Mouse (Mus musculus): ENCODE results near the gene Insrr. TPM values are rescaled to one million over a fixed set of nuclear protein-coding genes. Genes with fewer than 3 reads are reported as not detected.

Insrr gene
- polyA plus RNA-seq (2015; fragmentation: Nextera tagmentation; extraction: Ambion mirVana) = 0.03 TPM in 1 of 2 replicates, not detected in the other

- 1% methylated on average over 29 of the region's 29 CpGs for WGBS (ENCODE audit: insufficient replicate concordance)
- H3K4me2 ChIP-seq = peak within 1 kb of the TSS; percentile 45
- ATAC-seq (ENCODE audit: low read depth) = no peak
- peaks cover 9% of the 10 kb centered on the region for H3K4me1 ChIP-seq (replicated peaks)
- no peak for DNase-seq
- H3K9me3 ChIP-seq (replicated peaks) = no peaks in the 10 kb centered on the region
- peak within 1 kb of the TSS; percentile 6; the same call in 1 of the 2 replicates for H3K4me3 ChIP-seq (replicated peaks)
- H3K9ac ChIP-seq = no peak within 1 kb of the TSS
- no peak within 1 kb of the TSS for H3K27ac ChIP-seq
- no peaks in the 10 kb centered on the region for H3K36me3 ChIP-seq
- peaks cover 99% of the 10 kb centered on the region for H3K27me3 ChIP-seq
These were observed at the start of gene Insrr for GRCm38 (mm10) chr3:87796736-87797334. Gene Insrr, plus strand, starts transcription at chr3:87796951.

- 52% methylated on average over 13 of the region's 13 CpGs for WGBS (ENCODE audit: insufficient replicate concordance)
- no peak within 1 kb of the TSS for H3K27ac ChIP-seq
- H3K36me3 ChIP-seq = 0 out of 2 replicates have a peak, but pooled peaks cover 2% of the 10 kb centered on the region
- no peak within 1 kb of the TSS for H3K4me2 ChIP-seq
- ATAC-seq (ENCODE audit: low read depth) (no peak), DNase-seq (no peak)
- H3K27me3 ChIP-seq = no peaks in the 10 kb centered on the region
- H3K4me3 ChIP-seq (replicated peaks) = no peak within 1 kb of the TSS
- no peaks in the 10 kb centered on the region for H3K9me3 ChIP-seq (replicated peaks)
- H3K4me1 ChIP-seq (replicated peaks) = no peaks in the 10 kb centered on the region
- no peak within 1 kb of the TSS for H3K9ac ChIP-seq
These were observed 48.3 kb upstream of the Insrr start, which contains the start of gene Lrrc71 for GRCm38 (mm10) chr3:87748431-87748830. Gene Lrrc71, minus strand, starts transcription at chr3:87748625.

DNA sequence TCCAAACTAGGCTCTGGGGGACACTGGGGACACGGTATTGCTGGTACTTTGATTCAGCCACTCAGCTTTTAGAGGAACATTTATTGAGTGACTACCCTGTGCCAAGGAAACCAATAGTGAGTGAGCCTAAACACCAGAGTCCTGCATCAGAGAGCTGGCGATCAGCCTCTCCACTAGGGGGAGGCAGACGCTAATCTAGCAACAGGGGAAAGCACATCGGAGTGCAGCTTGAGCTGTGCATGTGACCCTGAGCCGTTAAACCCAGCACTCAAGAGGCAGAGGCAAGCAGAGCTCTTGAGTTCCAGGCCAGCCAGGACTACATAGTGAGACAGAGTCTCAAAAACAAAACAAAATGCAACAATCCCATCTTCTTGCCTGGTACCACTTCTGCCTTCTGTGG is 47.7 kb upstream of the Insrr start:
- Histone ChIP-seq H3K9me3 (replicated peaks) (no peaks in the 10 kb centered on the region), H3K9ac (no peak overlapping the region), H3K4me1 (replicated peaks) (no peaks in the 10 kb centered on the region), H3K4me2 (no peak overlapping the region), H3K4me3 (replicated peaks) (no peak overlapping the region), H3K27me3 (no peaks in the 10 kb centered on the region), H3K27ac (no peak overlapping the region), H3K36me3 (0 out of 2 replicates have a peak, but pooled peaks cover 5% of the 10 kb centered on the region)
- DNase-seq (no peak), ATAC-seq (ENCODE audit: low read depth) (no peak)
- WGBS (ENCODE audit: insufficient replicate concordance) = 21% methylated on average over 5 of the region's 5 CpGs

DNA sequence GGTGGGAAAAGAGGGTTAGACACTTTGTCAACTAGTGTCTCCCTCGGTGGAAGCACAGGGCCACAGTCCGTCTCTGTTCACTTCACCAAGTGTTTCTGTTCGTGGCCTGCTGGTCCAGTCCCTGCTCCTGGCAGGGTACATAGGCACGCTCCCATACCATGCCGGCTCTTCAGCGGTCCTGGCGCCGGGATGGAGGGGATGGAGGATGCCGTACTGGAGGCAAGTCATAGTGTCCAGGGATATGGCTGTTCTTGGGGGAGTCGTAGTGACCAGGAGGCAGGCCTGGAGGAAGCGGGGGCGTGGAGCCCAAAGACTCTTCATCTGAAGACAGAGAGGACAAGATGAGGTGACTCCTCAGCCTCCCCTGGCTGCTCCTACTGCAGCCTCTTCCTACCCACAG is 46.8 kb upstream of the Insrr start:
- 80% methylated on average over 12 of the region's 12 CpGs for WGBS (ENCODE audit: insufficient replicate concordance)

GRCm38 (mm10) chr3:87752567-87752966 is 44.2 kb upstream of the Insrr start:
- ATAC-seq (ENCODE audit: low read depth) (no peak), DNase-seq (no peak)
- H3K9me3 ChIP-seq (replicated peaks) = no peaks in the 10 kb centered on the region
- H3K4me2 ChIP-seq = no peak overlapping the region
- H3K36me3 ChIP-seq = 0 out of 2 replicates have a peak, but pooled peaks cover 5% of the 10 kb centered on the region
- H3K27me3 ChIP-seq = no peaks in the 10 kb centered on the region
- WGBS (ENCODE audit: insufficient replicate concordance) = 67% methylated on average over 3 of the region's 3 CpGs
- H3K27ac ChIP-seq = no peak overlapping the region
- no peak overlapping the region for H3K4me3 ChIP-seq (replicated peaks)
- H3K4me1 ChIP-seq (replicated peaks) = no peaks in the 10 kb centered on the region
- no peak overlapping the region for H3K9ac ChIP-seq

More for the DNA sequence above, 46.8 kb upstream of the Insrr start:
- H3K4me1 ChIP-seq (replicated peaks) = no peaks in the 10 kb centered on the region
- no peak overlapping the region for H3K9ac ChIP-seq
- H3K36me3 ChIP-seq = 0 out of 2 replicates have a peak, but pooled peaks cover 5% of the 10 kb centered on the region
- ATAC-seq (ENCODE audit: low read depth) (no peak), DNase-seq (no peak)
- no peaks in the 10 kb centered on the region for H3K27me3 ChIP-seq
- no peaks in the 10 kb centered on the region for H3K9me3 ChIP-seq (replicated peaks)
- H3K4me3 ChIP-seq (replicated peaks) = no peak overlapping the region
- H3K4me2 ChIP-seq = no peak overlapping the region
- H3K27ac ChIP-seq = no peak overlapping the region

DNA sequence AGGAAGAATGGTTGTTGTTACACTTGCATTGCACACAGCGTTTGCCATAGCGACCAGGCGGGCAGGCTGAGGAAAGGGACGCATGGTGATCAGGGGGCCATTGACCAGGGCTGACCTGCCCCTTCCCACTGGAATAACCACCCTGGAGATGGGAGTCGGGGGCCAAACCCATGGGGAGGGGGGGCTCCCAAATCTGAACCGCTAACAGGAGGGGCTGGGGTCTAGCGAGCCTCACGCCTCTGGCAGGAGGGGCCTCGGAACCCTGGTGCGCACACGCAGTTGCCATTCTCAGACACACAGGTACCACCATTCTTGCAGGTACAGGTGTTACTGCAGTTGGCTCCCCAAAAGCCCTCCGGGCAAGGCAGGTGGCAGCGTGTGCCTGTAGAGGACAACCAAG is 42.9 kb upstream of the Insrr start:
- WGBS (ENCODE audit: insufficient replicate concordance) = 81% methylated on average over 13 of the region's 13 CpGs
- Histone ChIP-seq H3K9me3 (replicated peaks) (no peaks in the 10 kb centered on the region), H3K4me3 (replicated peaks) (no peak overlapping the region), H3K4me2 (no peak overlapping the region), H3K27ac (no peak overlapping the region), H3K36me3 (0 out of 2 replicates have a peak, but pooled peaks cover 5% of the 10 kb centered on the region), H3K4me1 (replicated peaks) (no peaks in the 10 kb centered on the region), H3K27me3 (no peaks in the 10 kb centered on the region), H3K9ac (no peak overlapping the region)
- ATAC-seq (ENCODE audit: low read depth) = no peak
- no peak for DNase-seq

- 20% methylated on average over 24 of the region's 24 CpGs for WGBS (ENCODE audit: insufficient replicate concordance)
- H3K4me2 ChIP-seq = peak overlapping the region; percentile 17; the same call in 1 of the 2 replicates
- peak; percentile 34; the same call in 1 of the 2 replicates for ATAC-seq (ENCODE audit: low read depth)
- peaks cover 3% of the 10 kb centered on the region; the same call in 1 of the 2 replicates for H3K4me1 ChIP-seq (replicated peaks)
- H3K9me3 ChIP-seq (replicated peaks) = no peaks in the 10 kb centered on the region
- H3K9ac ChIP-seq = no peak overlapping the region
- no peak overlapping the region for H3K4me3 ChIP-seq (replicated peaks)
- no peaks in the 10 kb centered on the region for H3K27me3 ChIP-seq
- DNase-seq = no peak
- H3K36me3 ChIP-seq = 0 out of 2 replicates have a peak, but pooled peaks cover 5% of the 10 kb centered on the region
- H3K27ac ChIP-seq = no peak overlapping the region
These were observed 40.8 kb upstream of the Insrr start for GRCm38 (mm10) chr3:87755964-87756363.

GRCm38 (mm10) chr3:87756488-87756887 is 40.3 kb upstream of the Insrr start:
- 70% methylated on average over 20 of the region's 20 CpGs for WGBS (ENCODE audit: insufficient replicate concordance)
- Histone ChIP-seq H3K4me2 (no peak overlapping the region), H3K27me3 (no peaks in the 10 kb centered on the region), H3K9me3 (replicated peaks) (no peaks in the 10 kb centered on the region), H3K36me3 (0 out of 2 replicates have a peak, but pooled peaks cover 5% of the 10 kb centered on the region), H3K27ac (no peak overlapping the region), H3K9ac (no peak overlapping the region), H3K4me3 (replicated peaks) (no peak overlapping the region), H3K4me1 (replicated peaks) (peaks cover 6% of the 10 kb centered on the region)
- ATAC-seq (ENCODE audit: low read depth) (no peak), DNase-seq (no peak)

- Histone ChIP-seq H3K4me1 (replicated peaks) (peaks cover 21% of the 10 kb centered on the region), H3K4me3 (replicated peaks) (no peak overlapping the region)
- no peak for ATAC-seq (ENCODE audit: low read depth)
These were observed 38.1 kb upstream of the Insrr start for GRCm38 (mm10) chr3:87758641-87759040.

DNA sequence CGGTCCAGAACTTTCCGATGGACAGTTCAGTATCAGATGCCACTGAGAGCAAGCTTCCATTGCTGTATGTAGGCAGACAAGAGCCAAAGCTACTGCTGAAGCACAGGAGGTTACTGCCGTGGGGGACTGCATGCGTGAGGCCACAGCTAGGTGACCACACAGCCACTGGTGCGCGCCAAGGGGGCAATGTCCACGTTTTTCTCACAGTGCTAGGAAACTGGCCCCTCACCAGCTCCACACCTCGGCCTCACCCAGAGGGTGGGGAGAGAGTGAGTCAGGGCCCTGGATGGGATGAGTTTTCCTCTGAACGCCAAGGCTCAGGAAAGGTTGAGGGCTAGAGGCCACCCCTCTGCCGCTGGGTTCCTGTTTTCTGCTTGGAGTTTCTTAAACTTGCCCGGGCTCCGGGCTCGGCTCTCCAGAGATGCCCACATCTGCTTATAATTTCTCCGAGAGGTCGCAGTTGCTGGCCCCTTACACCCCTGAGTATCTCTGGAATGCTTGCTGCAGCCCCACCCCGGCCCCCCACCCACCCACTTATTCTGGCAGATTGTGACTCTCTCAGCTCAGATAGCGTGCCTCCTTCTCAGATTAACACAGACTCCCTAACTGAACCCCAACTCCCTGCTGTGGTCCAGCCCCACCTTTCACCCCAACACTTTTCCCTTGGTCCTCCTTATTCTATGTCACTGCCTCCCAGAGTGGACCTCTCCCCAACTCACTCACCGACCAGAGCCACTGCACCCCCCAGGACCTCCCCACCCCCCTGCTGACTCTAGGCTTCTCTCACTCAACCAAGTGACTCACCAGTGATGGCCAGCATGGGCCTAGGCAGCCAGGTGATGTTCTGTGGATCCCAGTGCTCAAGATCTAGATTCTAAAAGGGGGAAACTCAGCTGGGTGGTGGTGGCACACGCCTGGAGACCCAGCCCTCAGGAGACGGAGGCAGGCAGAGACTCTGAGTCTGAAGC is 35.1 kb upstream of the Insrr start:
- ATAC-seq (ENCODE audit: low read depth) (no peak), DNase-seq (no peak)
- peaks cover 49% of the 10 kb centered on the region for H3K4me1 ChIP-seq (replicated peaks)
- H3K4me2 ChIP-seq = no peak overlapping the region
- H3K27ac ChIP-seq = no peak overlapping the region
- H3K9ac ChIP-seq = no peak overlapping the region
- no peak overlapping the region for H3K4me3 ChIP-seq (replicated peaks)
- no peaks in the 10 kb centered on the region for H3K9me3 ChIP-seq (replicated peaks)
- no peaks in the 10 kb centered on the region; the same call in 1 of the 2 replicates for H3K27me3 ChIP-seq
- no peaks in the 10 kb centered on the region for H3K36me3 ChIP-seq
- WGBS (ENCODE audit: insufficient replicate concordance) = 51% methylated on average over 20 of the region's 20 CpGs

More at GRCm38 (mm10) chr3:87758641-87759040, 38.1 kb upstream of the Insrr start:
- no peaks in the 10 kb centered on the region for H3K9me3 ChIP-seq (replicated peaks)
- WGBS (ENCODE audit: insufficient replicate concordance) = 43% methylated on average over 4 of the region's 5 CpGs
- no peaks in the 10 kb centered on the region for H3K27me3 ChIP-seq
- H3K36me3 ChIP-seq = 0 out of 2 replicates have a peak, but pooled peaks cover under 1% of the 10 kb centered on the region
- DNase-seq = no peak
- no peak overlapping the region for H3K4me2 ChIP-seq
- H3K27ac ChIP-seq = no peak overlapping the region
- H3K9ac ChIP-seq = no peak overlapping the region

DNA sequence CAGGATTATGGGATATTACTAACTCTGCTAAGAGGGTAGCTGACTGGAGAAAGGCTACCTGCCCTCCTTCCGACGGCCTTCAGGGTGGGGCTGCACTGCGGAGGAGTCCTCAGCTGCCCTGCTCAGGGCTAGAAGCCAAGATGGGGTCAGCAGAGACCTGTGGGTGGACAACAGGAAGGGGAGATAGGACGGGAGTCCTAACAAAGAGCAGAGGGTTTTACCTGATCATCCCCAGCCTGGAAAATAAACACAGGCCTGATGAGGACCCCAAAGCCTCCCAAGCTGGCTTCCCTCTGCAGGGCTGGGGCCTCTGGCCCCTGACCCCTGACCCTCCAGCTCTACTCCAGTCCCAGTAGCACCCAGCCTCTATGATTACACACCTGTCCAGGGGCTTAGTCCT is 33.5 kb upstream of the Insrr start:
- Histone ChIP-seq H3K9me3 (replicated peaks) (no peaks in the 10 kb centered on the region), H3K27me3 (peaks cover 7% of the 10 kb centered on the region; the same call in 1 of the 2 replicates), H3K27ac (peak overlapping the region; percentile 81; the same call in 1 of the 2 replicates), H3K4me1 (replicated peaks) (peaks cover 51% of the 10 kb centered on the region), H3K4me3 (replicated peaks) (no peak overlapping the region), H3K9ac (no peak overlapping the region), H3K4me2 (no peak overlapping the region), H3K36me3 (no peaks in the 10 kb centered on the region)
- DNase-seq = no peak
- no peak for ATAC-seq (ENCODE audit: low read depth)
- 59% methylated on average over 4 of the region's 4 CpGs for WGBS (ENCODE audit: insufficient replicate concordance)
